Mouse (Mus musculus): ENCODE results near the gene Cnga2. TPM values are rescaled to one million over a fixed set of nuclear protein-coding genes. Genes with fewer than 3 reads are reported as not detected.
"Not testable (repeated sequence)": the region's sequence is repeated elsewhere in the genome, so short reads cannot be mapped to it uniquely, and the experiment has no call there.

Gene Cnga2
- total RNA-seq (2015; ENCODE audit: low replicate concordance), result not detected in 2 replicates
- not detected in 2 replicates for total RNA-seq (2017; ENCODE audit: low replicate concordance)

DNA sequence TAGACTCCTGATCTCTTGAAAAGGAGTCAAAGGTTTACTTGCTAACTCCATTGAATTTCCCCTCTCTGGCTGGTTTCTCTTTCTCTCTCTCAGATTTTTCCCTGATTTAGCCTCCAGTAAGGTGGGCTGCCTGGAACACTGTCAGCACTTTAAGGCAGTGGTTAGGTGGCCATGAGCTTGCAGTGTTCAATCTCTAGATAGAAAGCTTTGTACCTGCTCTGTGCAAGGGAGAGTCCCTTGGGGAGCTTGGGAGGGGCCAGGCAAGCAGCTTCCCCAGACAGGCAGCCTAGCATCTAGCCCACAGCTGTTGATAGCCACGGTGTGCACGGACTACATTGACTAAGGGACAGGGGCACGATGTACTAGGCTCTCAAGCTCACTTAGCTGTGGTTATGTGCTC lies at the start of gene Cnga2:
TSS of gene Cnga2 (plus strand) at position 301 of the 400 bp plus-strand sequence.
- no peak for ATAC-seq (replicated peaks; ENCODE audit: low FRiP score, poor library complexity, severe bottlenecking)

DNA sequence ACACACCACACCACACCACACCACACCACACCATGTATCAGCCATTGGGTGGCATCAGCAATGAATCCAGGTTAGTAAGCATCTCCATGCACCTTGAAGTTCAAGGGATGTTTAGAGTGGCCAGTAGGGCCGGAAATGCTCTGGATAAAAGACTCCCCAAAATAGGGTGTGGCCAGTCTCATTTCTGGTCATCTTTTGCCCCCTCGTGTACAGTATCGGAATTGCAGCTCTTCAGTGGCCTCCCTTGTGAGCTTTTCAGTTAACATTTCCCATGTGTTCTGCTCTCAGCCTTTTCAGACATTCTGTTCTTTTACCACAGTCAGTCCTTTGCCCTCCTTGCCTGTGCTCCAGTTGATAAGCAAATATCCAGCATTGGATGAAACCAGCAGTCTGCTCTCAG lies 45.0 kb upstream of the Cnga2 start:
- no peak for ATAC-seq (replicated peaks; ENCODE audit: low FRiP score, poor library complexity, severe bottlenecking)

- ATAC-seq (replicated peaks; ENCODE audit: low FRiP score, poor library complexity, severe bottlenecking), result no peak
These were observed 33.3 kb upstream of the Cnga2 start for GRCm38 (mm10) chrX:71958366-71958765.

- ATAC-seq (replicated peaks; ENCODE audit: low FRiP score, poor library complexity, severe bottlenecking), result no peak
These were observed 29.3 kb upstream of the Cnga2 start, which contains the start of gene Prrg3 for GRCm38 (mm10) chrX:71962073-71963051. Prrg3 (plus strand) TSS chrX:71962624.

- no peak for ATAC-seq (replicated peaks; ENCODE audit: low FRiP score, poor library complexity, severe bottlenecking)
These were observed 28.3 kb upstream of the Cnga2 start for GRCm38 (mm10) chrX:71963275-71963912.

DNA sequence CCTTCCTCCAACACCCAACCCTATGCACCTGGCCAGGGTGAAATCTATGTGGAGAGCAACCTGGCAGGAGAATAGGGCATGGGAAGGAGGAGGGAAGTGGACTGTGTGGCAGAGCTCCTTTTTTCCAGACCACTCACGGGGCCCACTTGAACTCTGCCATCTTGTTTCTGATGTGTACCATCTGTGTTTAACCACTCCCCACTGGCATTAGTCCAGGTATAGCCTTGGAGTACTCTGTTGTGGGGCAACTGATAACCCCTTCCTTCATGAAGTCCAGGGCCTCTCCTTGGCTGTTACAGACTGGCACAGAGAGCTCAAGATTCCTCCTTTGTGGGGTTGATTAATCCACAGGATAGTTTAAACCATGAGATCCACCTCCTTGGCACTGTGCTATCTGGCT lies 23.4 kb upstream of the Cnga2 start:
- ATAC-seq (replicated peaks; ENCODE audit: low FRiP score, poor library complexity, severe bottlenecking), result no peak

DNA sequence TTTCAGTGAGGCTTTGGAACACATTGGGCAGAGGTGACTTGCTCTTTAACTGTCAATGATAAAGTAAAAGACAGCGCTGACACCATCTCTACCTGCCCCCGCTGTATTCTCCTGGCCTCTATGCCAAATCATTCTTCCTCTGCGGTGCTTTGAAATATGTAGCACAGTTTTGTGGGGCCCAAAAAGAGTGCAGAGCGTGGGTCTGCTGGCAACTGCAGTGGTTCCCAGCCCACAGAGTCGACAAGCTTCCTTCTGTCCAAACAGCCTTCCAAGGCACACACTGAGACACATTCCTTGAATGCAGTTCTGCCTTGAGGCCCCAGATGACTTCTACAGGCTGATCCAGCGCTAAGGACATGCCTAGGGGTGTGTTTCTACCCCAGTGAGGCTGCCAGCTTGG lies 22.8 kb upstream of the Cnga2 start:
- ATAC-seq (replicated peaks; ENCODE audit: low FRiP score, poor library complexity, severe bottlenecking), result no peak

- ATAC-seq (replicated peaks; ENCODE audit: low FRiP score, poor library complexity, severe bottlenecking), result no peak
These were observed 20.3 kb upstream of the Cnga2 start for GRCm38 (mm10) chrX:71971325-71971724.

DNA sequence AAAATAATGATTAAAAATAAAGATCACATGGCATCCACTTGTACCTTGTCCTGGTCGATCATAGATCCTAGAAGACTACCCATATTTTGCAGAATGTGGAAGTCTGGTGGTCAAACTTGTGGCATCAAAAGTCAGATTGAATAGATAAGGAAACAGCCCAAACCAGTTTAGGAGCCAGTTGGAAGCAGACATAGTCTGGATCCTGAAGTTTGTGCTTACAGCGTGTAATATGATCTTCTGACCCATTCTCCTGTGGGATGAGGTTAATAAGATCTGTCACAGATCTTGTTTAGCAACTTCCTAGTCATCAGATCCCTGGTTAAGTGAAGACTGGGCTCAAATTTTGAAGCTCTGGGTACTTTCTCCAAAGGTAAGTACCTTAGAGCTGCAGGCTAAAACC lies 19.0 kb upstream of the Cnga2 start, which contains the start of gene Fate1:
TSS of gene Fate1 (plus strand) at position 301 of the 400 bp plus-strand sequence.
- ATAC-seq (replicated peaks; ENCODE audit: low FRiP score, poor library complexity, severe bottlenecking), result no peak

DNA sequence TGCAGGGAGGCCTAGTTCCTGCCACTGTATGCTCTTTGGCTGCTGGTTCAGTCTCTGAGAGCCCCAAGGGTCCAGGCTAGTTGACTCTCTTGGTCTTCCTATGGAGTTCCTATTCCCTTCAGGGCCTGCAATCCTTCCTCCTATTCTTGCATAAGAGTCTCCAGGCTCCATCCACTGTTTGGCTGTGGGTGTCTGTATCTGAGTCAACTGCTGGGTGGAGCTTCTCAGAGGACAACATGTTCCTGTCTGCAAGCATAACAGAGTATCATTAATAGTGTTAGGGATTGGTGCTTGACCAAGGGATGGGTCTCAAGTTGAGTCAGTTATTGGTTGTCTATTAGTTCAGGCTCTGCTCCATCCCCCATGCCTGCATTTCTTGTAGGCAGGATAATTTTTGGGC lies 14.0 kb upstream of the Cnga2 start:
- not testable (repeated sequence) for ATAC-seq (replicated peaks; ENCODE audit: low FRiP score, poor library complexity, severe bottlenecking)

GRCm38 (mm10) chrX:71980443-71980842 lies 11.2 kb upstream of the Cnga2 start:
- no peak for ATAC-seq (replicated peaks; ENCODE audit: low FRiP score, poor library complexity, severe bottlenecking)

DNA sequence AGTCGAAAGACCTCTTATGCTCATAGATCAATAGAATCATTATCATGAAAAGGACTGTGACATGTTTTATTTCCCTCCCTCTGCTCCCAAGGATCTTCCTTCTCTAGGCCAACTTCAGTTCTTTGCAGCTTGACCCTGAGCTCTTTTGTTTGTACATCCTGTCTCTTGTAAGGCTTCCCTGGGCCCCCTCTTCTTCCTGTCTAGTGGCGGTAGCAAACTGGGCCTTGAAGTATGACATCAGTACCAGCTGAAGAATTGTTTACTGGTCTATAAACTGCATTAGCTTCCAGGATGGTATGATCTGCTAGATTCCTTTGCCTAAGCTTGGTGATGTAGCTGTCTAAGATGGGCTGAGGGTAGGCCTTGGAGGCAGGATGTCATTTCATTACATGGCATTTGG lies 10.3 kb upstream of the Cnga2 start:
- ATAC-seq (replicated peaks; ENCODE audit: low FRiP score, poor library complexity, severe bottlenecking), result no peak

- ATAC-seq (replicated peaks; ENCODE audit: low FRiP score, poor library complexity, severe bottlenecking), result no peak
These were observed 8.4 kb upstream of the Cnga2 start for GRCm38 (mm10) chrX:71983205-71983604.

GRCm38 (mm10) chrX:71983775-71984174 lies 7.9 kb upstream of the Cnga2 start:
- no peak for ATAC-seq (replicated peaks; ENCODE audit: low FRiP score, poor library complexity, severe bottlenecking)

DNA sequence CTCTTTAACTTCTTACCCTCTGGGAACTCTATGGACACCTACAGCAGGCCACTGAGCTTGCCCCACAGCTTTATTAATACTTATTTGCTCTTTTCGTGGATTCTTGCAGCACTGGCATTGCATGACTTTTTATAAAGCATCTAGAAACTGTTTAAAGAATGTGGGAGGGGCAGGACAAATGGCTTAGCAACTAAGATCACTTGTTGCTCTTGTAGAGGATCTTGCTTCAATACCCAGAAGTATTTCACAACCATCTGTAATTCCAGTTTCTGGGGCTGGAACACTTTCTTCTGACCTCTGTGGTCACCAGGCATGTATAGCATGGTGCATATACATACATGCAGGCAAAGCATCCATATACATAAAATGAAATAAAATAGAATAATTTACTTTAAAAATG lies 4.3 kb downstream of the Cnga2 start:
- ATAC-seq (replicated peaks; ENCODE audit: low FRiP score, poor library complexity, severe bottlenecking), result no peak

DNA sequence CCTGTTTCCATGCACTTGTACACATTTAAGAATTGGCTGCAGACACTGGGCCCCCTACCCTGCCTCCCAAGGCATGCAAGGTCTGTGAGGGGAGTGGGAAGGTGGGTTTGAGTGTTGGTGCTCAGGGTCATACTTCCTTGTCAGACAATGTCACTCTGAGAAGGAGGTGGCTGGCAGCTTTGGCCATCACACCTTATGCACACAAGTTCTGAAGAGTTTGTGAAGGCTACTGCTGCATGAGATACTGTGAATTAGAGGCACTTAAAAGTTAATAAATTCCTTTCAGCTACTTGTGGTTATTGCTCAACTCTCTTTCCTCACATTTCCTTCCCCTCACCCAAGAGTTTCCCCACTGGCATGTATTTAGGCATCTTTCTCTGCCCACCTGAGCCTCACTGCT lies 18.3 kb downstream of the Cnga2 start:
- no peak for ATAC-seq (replicated peaks; ENCODE audit: low FRiP score, poor library complexity, severe bottlenecking)

- no peak for ATAC-seq (replicated peaks; ENCODE audit: low FRiP score, poor library complexity, severe bottlenecking)
These were observed 20.6 kb downstream of the Cnga2 start for GRCm38 (mm10) chrX:72012236-72012635.

DNA sequence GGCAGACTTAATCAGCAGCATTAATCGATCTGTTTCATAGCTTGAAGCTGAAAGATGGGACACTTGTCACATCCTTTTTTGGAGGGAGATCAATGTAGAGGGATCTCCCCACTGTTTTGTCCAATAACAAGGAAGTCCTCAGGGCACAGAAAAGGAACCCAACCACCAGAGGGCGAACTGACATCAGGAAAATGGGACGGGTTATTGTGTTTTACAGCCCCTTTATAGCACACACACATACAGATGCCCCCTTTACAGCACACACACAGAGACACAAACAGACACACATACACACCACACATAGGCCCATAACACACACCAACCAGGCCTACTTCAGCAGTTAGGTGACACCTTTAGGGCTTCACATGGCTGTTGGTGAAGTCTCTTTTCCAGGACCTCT lies 21.2 kb downstream of the Cnga2 start:
- no peak for ATAC-seq (replicated peaks; ENCODE audit: low FRiP score, poor library complexity, severe bottlenecking)

- no peak for ATAC-seq (replicated peaks; ENCODE audit: low FRiP score, poor library complexity, severe bottlenecking)
These were observed 30.6 kb downstream of the Cnga2 start for GRCm38 (mm10) chrX:72022241-72022640.

DNA sequence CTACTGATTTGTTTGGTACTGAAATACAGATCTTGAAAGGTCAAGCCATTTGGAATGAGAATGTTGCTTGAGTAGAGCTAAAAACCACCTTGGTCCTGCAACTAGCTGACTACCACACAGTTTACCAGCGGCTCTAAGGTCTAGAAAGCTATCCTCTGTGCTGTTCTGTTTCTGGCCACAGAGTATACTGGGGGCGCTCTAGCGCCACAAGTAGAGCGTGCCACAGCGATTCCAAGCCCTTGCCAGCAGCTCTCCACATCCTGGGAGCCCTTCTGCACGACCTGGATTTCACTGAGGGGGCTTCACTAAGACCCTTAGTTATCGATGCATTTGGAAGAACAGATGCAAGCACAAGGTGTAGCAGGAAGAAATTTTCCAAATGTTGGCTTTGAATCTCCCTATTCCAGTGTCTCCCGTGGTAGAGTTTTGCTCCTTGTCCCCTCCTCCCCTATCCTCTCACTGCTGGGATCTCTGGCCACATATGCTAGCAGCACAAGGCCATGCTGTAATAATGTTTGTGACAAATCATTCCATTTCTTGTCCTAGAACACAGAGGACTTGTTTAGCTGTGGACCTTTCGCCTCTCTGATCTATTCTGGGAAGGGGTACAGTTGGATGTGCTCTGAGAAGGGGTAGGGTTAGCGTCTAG lies 31.2 kb downstream of the Cnga2 start:
- ATAC-seq (replicated peaks; ENCODE audit: low FRiP score, poor library complexity, severe bottlenecking), result no peak

Data from erythroblast, adult 5-6 weeks (primary cell).